Mouse (Mus musculus): ENCODE data around the gene Gngt1. TPM values are rescaled to one million over a fixed set of nuclear protein-coding genes. Genes with fewer than 3 reads are reported as not detected.

The Gngt1 gene
- not detected for polyA plus RNA-seq (2015; fragmentation: Illumina TruSeq; extraction: RNeasy Lipid Tissue Mini Kit (QIAGEN cat#74804); ENCODE audit: low read depth, low replicate concordance)

DNA sequence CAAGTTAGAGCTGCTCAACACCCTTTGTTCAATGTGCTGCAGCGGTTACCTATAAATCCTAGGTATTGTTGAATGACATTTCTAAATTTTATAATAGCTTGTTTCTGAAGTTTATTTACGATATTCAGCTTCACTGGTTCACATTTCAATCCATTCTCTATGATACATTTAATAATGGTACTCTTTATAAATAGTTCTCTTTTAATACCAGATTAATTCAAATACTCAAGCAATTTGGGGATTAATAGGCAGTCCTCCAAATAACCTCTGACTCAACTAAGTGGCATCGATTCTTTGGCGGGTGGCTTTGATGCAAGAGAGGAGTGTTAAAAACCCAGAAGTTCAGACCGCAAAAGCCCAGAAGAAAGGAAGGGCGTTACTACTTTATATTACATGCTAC lies at the start of gene Gngt1:
TSS of gene Gngt1 (plus strand) at position 301 of the 400 bp plus-strand sequence.

DNA sequence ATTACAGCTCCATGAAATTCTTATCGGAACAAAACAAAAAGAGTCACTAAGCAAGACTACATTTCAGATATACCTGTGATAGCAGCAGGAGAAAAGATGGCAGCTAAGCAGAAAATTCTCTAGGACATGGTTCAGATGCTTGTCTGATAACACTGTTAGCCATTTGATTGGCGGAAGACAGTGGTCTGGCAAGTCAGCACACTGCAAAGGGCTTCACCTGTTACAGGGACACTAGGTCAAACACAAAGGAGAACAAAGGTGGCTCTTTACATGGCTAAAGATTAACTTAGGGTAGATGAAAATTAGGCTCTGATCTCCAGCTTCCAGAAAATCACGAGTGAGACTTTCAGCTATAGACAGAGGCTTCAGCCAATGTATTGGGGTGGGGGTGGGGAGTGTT lies 4.8 kb upstream of the Gngt1 start, which contains the start of gene Tfpi2:
TSS of gene Tfpi2 (minus strand) at position 170 of the 400 bp plus-strand sequence.

DNA sequence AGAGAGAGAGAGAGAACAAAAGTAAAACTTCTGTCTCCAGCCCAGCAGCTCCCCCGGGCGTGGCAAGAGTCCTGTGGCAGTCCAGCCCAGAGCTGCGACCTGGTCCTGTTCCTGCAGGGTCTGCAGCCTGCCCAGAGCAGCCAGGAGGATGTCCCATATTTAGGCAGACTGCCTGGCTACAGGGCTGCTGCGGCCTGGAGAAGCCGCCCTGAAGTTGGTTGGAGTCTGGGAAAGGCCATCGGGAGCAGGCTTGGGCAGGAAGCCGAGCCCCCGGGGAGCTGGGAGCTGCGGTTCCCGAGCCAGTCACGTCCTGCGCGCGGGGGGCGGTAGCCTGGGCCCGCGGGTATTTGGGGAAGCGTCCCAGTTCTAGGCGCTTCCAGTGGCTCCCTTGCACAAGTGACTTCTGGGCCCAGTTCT lies 10.3 kb downstream of the Gngt1 start, which contains the start of gene Gng11:
TSS of gene Gng11 (plus strand) at position 15 of the 417 bp plus-strand sequence.

Other genes with a start within 250 kb of the Gngt1 start
- 0.48 TPM for gene Calcr, start 229.1 kb upstream of the Gngt1 start, polyA plus RNA-seq (2015; fragmentation: Illumina TruSeq; extraction: RNeasy Lipid Tissue Mini Kit (QIAGEN cat#74804); ENCODE audit: low read depth, low replicate concordance)
- gene Tfpi2, start 4.9 kb upstream of the Gngt1 start, polyA plus RNA-seq (2015; fragmentation: Illumina TruSeq; extraction: RNeasy Lipid Tissue Mini Kit (QIAGEN cat#74804); ENCODE audit: low read depth, low replicate concordance) = not detected
- 55.4 TPM for gene Gng11, start 10.1 kb downstream of the Gngt1 start, polyA plus RNA-seq (2015; fragmentation: Illumina TruSeq; extraction: RNeasy Lipid Tissue Mini Kit (QIAGEN cat#74804); ENCODE audit: low read depth, low replicate concordance)
- gene Bet1, start 93.2 kb downstream of the Gngt1 start, polyA plus RNA-seq (2015; fragmentation: Illumina TruSeq; extraction: RNeasy Lipid Tissue Mini Kit (QIAGEN cat#74804); ENCODE audit: low read depth, low replicate concordance) = 40.0 TPM